Mouse (Mus musculus) granulocyte monocyte progenitor cell, adult 5-6 weeks (primary cell): ENCODE results near the gene Ambra1. TPM values are rescaled to one million over a fixed set of nuclear protein-coding genes. Genes with fewer than 3 reads are reported as not detected.
A peak's percentile ranks its signal among the peaks of the same experiment; 100 is the strongest.
"Not testable (repeated sequence)": the region's sequence is repeated elsewhere in the genome, so short reads cannot be mapped to it uniquely, and the experiment has no call there.

Experiments used
- ATAC-seq: replicated peaks from 2 replicates; pipeline ENCODE4 v1.8.0; 2016; ENCODE audit warnings: mild to moderate bottlenecking, moderate TSS enrichment, inconsistent platforms; ENCODE audit not compliant: poor library complexity, severe bottlenecking
- total RNA-seq, 2 experiments: library from RNA; stranded (forward) in 1 of 2; stranded (reverse) in 1 of 2; fragments of 200-712, 200-1000 nt in 1 of 2; fragments of >200 nt in 1 of 2; fragmentation: Nextera tagmentation in 1 of 2; gene quantifications; 2 replicates each; pipeline ENCODE4 v1.2.3; 2014 to 2017

Gene Ambra1
- total RNA-seq (2014; fragmentation: Nextera tagmentation) (27.0 and 28.1 TPM in 2 replicates), total RNA-seq (2017) (13.3 and 24.6 TPM in 2 replicates)

DNA sequence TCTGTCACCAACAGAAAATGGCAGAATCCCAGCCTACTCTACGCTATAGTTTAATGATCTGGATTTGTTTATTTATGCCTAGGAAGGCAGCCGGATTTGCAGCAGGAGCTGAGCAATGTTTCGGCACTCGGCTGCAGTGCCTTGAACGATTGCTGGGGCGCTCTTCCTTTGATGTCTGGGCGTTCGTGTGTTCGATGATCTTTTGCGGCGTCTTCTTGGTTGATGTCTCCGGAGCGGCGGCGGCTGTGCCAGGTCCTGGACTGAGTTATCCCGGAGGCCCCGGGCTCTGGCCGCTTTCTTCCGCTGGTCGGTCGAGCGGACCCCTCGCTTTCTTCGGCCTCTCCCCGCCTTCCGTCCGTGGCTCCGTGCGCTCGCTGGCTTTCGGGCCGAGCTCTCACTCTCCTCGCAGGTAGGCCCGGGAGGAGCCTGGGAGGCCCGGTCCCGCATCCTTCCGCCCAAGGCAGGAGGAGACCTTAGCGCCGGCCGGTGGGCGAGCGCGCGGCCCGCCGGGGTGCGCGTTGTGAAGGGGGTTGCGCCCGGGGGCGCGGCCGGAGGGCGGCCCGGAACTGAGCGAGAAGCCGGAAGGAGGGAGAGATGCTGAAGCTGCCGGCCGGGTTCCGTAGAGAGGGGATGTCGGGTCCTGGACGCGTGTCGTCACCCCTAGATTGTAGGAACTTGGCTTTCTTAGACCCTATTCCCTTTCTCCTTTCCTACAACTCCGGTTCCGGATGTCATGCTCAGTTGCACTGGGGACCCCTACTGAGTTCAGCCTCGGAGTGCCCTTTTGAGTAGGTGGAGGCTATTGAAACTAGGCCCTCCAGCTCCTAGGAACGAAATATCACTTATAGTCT lies at the start of gene Ambra1:
TSS of gene Ambra1 (plus strand) at position 164 of the 851 bp plus-strand sequence.
- peak; percentile 89 for ATAC-seq

DNA sequence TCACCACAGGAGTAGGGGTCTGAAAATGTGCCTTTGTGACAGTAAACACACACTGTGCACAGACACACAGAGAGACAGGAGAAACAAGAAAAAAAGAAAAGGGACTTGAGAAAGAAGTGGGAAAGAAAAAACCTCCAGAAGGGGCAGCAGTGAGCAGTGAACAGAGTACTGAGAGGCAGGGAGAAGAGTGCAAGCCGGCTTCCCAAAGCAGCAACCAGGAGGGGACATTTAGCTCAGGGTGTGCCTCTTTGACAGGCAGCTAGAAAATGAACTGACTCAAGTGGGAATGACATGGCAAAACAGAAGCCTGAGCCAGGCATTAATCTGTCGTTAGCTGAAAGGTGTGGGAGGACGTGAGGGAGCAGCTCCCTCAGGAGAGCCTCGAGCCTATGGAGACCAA lies 47.1 kb upstream of the Ambra1 start:
- ATAC-seq, result no peak

DNA sequence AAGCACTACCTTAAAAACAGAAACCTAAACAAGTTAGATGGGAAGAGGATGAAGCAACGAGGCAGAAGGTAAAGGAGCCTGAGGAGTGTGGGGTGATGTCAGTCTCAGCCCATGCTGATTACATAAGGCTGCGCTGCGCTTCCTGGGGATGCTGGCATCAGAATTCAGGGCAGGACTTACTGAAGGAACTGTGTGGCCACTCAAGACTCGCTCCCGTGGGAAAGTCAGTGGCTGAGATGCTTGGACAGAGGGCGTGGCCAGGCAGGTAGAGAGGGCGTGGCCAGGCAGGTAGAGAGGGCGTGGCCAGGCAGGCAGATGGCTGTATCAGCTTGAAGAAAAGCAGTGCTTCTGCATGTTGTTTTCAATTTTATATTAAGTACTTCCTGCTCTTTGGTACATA lies 46.0 kb upstream of the Ambra1 start:
- ATAC-seq, result no peak

DNA sequence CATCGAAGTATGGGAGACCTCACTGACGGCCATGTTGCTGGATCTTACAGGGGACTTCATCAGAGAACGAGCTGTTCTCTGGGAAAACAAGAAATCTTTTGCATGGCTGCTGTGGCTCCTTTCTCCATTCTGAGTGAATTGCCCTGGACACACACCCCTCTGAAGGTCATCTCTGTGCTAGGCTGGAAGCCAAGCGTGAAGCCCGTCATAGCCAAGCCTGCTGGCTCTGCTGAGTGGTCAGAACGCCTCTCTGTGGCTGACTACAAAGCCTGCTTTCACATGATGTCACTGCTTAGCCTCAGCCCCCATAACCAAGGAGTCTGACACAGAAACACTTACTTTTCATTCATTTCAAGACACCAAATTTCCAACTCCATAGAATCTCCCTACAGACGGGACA lies 40.5 kb upstream of the Ambra1 start:
- ATAC-seq, result no peak

DNA sequence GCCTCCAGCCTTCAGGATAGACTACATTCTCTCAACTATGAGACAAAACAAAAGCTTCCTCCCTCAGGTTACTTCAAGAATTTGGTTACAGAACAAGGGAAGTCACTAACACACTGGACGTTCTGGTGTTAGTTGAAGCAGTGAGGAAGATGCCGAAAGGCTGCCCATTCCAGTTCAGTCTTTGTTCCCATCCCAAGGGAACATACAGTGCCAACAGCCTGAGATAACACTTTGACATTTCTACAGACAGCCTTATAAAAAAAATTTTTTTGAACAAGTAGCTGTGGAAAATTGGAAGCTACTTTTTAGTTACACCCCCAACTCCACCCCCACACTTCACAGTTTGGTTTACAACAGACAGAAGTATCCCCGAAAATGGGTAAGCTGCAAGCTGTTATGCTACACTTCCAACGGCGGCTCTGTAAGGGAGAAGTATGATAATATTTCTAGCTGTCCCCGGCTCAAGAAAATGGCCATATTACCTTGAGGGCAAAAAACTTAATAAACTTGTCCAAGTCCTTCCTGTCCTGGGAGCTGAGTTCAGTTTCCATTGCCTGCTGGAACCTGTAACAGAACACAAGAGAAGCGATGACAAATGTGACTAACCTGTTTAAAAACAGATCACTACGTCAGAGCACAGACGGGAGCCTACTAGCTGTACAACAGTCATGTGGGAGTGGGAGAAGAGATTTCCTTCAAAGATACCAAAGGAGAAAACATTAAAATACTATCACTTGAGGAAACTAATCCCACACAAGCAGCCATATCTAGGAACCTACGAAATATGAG lies 34.3 kb upstream of the Ambra1 start:
- ATAC-seq, result no peak

DNA sequence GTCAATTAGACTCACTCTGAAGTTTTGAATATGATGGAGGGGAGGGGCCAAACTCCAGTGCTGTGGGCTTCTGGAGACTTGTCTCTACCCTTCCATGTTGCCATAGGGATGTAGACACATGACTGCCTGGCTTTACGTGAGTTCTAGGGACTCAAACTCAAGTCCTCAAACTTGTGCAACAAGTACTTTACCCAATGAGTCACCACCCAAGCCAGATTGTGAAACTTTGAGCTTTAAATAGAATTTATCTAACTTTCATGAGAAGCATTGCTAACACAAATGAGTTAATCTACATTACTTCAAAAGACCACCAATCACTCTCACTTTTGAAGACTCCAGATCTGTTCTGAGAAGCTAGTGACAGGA lies 33.7 kb upstream of the Ambra1 start:
- ATAC-seq, result peak; percentile 100

DNA sequence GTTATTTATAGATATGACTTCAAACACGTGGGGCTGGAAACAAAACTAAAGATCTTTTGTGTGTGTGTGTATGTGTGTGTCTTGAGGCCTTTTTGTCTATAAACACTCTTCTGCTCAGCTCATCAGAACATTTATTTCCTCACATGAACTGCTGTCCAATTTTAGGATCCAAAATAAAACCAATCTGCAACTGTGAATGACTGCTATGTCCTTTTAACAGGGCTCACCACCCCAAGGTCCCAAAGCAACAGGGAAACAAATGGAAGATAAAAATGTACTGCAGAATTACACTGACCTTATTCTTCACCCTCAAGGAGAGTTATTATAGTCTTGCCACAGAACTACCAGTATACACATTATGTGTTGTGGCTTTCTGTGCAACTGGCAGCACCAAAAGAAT lies 30.7 kb upstream of the Ambra1 start:
- no peak for ATAC-seq

DNA sequence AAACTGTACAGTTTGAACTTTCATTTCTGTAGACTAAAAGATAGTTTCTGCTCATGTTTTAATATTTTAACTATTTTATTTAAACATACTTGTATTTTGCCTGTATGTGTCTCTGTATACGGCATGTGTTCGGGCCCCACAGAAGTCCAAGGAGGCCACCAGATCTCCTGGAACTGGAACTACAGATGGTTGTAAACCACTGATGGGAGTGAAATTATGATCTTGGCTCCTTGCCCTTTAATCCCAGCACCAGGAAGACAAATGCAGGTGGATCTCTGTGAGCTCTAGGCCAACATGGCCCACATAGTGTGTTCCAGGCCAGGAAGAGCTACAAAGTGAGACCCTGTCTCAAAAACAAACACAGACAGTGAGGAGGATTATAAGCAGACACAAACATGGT lies 28.6 kb upstream of the Ambra1 start:
- ATAC-seq, result no peak

DNA sequence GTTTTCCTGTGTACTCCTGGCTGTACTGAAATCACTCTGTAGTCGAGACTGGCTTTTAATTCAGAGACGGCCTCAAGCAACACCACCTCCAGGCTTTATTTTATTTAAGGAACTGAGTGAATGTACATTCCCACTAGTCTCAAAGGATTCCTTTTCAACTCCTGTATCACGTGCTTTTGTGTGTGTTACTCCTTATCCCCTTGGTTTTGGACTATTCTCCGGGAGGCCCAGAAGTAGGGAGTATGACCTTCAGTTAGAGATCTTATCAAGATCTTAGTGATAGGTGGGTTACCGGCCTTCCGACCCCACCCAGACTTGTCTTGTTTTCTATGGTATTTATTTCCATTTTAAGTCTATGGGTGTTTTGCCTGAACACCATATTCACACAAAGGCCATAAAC lies 24.2 kb upstream of the Ambra1 start:
- no peak for ATAC-seq

DNA sequence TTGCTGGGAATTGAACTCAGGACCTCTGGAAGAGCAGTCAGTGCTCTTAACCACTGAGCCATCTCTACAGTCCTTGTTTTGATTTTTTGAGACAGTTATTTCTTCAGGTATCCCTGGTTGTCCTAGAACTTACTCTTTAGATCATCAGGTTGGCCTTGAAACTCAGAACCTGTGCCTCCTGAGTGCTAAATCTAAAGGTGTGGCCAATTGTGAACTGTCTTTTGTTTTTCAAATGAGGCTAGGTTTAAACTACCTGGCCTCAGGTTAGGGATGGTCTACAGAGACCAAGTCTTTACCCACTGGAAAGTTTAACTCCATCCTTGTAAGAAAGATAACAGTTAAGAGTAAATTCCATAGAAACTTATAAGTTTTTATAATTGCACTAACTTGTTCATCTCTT lies 23.5 kb upstream of the Ambra1 start:
- no peak for ATAC-seq

DNA sequence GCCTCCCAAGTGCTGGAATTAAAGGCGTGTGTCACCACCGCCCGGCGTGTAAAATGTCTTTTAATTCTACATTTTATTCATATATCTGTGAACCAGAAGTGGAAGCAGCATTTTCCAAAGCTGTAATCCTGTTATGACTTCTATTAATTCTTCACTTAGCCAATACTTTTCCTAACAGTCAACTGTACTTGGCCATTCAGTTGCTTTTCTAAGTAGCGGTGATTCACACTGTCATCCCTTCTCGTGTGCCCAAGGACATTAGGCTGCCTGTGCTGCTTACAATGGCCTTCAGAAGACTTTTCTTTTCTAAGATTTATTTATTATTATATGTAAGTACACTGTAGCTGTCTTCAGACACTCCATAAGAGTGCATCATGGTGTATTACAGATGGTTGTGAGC lies 21.6 kb upstream of the Ambra1 start:
- no peak for ATAC-seq

DNA sequence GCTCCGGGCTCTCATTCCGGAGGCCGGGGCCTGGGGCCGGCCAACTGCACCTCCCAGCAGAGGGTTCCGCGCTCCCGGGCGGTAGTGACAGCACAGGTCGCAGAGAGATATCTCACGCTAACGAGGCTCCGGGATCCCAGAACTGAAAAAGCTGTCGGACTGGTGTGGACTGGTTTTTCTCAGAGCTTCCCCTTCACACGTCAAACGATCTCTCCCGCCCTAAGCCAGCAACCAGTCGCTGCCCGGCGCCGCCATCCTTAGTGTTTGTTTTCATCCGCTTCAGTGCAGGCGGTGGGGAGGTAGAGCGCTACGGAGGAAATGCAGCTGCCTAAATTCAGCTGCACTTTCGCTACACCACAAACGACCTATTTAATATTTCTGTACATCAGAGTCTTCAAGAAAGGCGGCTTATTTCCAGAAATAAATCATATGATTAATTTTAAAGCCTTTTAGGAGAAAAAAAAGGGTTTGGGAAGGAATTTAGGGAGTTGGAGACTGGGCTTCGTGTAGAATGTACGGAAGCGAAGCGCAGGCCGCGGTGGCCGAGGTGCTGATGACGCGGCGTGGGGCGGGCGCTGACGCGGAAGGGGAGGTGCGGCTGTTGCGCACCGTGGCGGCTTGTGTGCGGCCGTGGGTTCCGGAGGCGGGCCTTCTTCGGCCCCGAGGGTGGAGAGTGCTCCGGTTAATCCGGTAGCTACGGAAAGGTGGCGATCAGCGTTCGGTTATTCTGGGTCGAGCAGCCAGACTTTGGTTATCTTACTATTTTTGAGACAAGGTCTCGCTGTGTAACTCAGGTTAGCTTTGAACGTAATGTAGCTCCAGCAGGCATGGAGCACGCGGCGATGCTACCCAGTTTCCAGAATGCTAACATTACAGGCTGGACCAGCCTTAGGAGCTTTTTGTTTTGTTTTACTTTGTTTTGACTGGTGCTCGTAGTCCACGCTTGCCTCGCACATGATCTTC lies 19.4 kb upstream of the Ambra1 start, which contains the start of the genes Atg13 and Harbi1:
TSS of gene Atg13 (minus strand) at position 305 of the 963 bp plus-strand sequence.
TSS of gene Harbi1 (plus strand) at position 581 of the 963 bp plus-strand sequence.
- ATAC-seq, result peak; percentile 97

DNA sequence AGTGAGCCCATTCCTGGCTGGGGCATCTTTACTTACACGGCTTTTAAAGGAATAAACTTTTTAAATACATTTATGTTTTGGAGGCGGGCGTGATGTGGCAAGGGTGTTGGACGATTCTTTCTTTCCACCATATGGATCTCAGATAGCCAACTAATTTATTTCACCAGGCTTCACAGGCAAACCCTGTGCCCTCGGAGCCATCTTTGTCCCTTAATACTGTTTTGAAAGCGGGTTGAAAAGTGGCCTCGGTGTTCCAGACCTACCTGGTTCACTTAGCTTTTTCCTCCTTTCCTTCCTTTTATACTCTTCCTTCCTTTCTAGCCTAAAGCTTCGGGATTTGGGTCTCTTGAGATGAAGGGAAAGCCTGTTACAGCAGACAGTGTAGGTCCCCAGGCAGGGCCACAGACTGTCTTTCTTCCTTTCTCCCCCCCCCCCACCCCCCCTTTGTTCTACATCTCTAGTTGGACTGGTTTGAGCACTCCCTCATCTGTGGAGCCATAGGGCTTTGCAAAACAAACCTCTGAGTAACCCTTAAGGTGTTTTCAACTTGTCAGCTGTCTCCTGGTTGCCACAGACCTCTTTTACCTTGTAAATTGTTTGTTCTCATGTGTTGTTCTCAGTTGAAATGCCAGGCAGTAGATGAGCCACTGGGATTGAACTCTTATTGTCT lies 18.5 kb upstream of the Ambra1 start:
- no peak for ATAC-seq

DNA sequence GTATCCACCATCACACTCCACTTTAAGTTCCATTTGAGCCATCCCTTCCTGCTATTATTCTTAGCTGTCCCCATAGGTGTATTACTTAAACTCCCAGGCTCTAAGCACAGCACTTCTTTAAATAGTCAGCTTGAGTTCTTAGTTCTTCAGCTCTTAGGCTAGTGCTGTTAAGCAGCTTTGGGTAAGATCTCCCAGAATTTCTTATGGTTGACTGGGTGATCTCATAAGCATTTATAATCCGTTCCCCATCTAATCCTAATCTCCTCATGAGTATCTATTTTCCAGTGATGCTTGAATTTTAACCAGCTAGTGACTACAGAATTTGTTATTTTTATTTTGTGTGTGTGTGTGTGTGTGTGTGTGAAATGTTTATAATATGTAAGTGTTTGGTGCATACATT lies 15.0 kb upstream of the Ambra1 start:
- ATAC-seq, result no peak

DNA sequence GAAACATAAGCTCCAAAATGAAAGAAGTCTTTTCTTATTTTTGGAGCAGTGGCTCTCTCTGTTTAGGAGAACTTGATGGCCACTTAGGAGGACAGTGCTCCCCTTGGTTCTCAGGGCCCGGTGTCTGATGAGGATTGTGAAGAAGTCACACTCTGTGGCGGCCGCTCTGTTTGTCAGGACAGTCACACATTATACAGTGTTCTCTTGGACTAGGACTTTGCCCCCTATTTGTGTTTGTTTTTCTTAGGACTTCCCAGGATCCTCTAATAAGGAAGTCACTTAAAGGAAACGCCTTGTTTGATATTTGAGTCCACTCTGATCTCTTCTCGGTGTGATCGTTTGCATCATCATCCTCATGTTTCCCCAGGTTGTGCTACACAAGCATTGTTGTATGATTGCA lies 11.7 kb upstream of the Ambra1 start:
- ATAC-seq, result no peak

DNA sequence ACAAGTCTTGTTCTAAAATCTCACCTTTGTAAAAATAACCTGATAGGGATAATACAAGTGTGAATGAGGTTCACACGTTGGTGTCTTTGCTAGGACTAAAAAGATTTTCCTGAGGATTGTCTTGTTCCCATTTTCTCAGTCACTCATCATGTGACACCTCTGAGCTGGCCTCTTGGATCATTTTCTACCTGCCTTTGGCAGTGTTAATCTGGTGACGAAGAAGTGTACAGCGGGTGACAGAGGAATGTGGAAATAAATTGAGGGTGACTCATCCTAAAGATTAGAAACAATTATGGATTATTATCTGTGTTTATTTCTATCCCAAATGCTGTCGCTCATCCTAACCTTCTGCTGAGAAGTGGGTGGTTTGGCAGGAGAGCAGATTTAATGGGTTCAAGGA lies 6.6 kb upstream of the Ambra1 start:
- no peak for ATAC-seq

DNA sequence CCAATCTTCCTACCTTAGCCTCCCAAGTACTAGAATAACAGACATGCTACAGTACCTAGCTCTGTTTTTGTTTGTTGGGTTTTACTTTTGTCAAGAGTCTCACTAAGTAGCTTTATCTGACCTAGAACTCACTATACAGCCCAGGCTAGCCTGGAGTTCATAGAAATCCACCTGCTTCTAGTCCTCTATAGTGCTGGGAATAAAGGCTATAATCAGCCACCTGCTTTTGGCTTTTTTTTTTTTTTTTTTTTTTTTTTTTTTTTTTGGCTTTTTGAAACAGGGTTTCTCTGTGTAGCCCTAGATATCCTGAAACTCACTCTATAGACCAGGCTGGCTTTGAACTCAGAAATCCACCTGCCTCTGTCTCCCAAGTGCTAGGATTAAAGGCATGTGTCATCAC lies 6.0 kb upstream of the Ambra1 start:
- ATAC-seq, result no peak

DNA sequence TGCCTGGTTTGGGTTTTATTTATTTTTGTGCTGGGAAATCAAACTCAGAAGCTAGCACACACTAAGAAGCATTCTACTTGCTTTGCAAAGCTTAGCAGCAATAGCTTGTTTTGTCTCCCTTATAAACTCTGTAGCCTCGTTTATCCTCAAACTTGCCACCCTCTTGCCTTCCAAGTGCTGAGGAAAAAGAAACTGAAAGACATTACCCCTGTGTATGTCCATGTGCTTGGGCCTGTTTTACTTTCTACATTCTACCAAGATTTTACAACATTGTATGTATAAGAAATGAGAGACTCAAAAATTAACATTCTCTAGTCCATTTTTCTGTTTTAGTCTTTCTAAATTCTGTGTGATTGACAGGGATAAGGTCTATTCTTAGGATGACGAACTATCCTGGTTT lies 5.2 kb upstream of the Ambra1 start:
- ATAC-seq, result no peak

DNA sequence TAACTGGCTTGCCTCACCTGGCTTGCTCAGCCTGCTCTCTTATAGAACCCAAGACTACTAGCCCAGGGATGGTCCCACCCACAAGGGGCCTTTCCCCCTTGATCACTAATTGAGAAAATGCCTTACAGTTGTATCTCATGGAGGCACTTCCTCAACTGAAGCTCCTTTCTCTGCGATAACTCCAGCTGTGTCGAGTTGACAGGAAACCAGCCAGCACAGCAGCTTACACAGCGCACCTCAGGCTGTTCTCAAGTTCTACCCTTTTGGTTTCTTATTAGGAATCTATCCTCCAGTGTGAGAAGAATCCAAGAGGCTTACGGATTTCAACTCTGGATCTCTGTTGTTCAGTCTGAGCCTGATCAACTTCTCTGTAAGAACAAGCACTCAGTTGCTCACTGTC lies 4.5 kb upstream of the Ambra1 start:
- not testable (repeated sequence) for ATAC-seq

DNA sequence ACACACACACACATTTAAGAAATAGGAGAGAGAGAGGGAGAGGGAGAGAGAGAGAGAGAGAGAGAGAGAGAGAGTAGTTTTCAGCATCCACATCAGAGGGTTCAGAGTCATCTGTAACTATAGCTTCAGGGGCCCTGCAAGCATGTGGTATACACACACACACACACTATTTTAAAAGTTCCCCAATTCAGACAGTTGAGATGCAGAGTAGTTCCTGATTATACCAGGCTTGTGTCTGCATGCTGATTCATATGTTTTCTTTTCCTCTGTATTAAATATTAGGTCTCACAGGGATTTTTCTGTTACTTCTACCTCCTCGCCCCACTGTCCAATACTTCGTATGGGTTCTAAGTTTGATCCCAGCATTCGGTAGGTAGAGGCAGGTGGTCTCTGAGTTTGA lies 2.9 kb upstream of the Ambra1 start:
- 0 out of 2 replicates have a peak, but pooled peaks have one; percentile 26 for ATAC-seq
